Mouse (Mus musculus) adrenal gland, adult (tissue): ENCODE measurements around the gene Miox.

Experiments
- DNase-seq, 2 experiments: peaks; one replicate each; pipeline ENCODE4 v3.0.0; 2022 to 2023; ENCODE audit warnings: low spot score in 1 of 2; ENCODE audit not compliant: inconsistent age in 2 of 2

Miox gene

DNA sequence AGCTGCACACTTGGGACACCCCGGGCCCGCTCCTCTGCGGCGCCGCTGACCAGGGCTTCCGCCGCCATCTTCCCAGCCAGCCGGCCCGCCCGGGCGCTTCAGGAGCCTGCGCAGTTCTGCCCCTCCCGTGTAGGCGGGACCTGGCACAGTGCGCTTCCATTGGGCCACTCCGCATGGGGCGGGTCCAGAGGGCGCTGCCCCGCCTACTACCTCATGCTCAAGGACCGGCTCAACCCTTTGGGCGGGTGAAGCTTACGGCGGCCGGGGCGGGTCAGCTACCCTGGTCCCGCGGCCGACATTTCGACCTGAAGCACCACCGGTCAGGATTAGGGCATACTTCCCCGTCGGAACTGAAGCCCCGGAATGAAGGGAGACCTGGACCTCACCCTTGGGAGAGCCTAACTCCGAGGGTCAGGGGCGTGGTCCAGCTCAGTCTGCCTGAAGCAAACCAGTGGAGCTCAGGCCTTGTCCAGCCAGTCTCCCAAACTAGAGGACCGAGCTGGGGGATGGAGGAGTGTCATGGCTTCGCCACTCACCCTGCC, 18.9 kb upstream of the Miox start, which contains the start of gene Sbf1:
Gene Sbf1 (minus strand): TSS at position 122 of the 542 bp plus-strand sequence.
- peak; percentile 99 for DNase-seq

DNA sequence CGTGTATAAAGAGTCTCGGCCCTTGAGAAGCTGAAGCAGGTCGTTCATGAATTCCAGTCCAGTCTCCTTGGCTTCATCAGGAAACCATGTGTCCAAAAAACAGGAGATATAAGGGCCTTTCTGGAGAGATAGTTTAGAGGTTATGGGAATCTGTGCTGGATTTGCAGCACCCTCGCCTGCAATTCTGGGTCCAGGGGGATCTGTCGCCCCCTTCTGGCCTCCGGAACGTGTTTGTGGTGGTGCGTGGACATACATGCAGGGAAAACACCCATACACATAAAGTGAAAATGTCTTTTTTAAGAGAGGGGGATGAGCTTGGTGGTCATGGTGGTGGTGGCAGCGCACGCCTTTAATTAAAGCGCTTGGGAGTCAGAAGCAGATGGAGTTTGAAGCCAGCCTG, 18.1 kb upstream of the Miox start:
- DNase-seq, result peak; percentile 23 to 50

DNA sequence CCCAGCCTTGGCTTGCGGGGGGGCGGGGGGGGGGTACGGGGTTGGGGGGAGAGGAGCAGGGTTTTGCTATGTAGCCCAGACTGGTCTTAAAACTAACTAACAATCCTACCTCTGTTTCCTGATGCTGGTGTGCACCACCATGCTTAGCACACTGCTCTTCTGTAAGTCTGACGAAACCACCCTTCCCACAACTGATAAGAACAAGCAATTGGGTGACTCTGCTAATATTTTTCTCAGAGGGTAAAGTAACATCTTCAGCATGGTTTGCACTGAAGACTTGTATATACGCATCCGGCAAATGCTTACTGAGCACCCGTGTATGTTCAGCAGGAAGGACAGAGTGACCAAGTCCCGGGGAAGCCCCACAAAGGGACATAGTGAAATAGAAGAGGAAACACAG, 12.9 kb upstream of the Miox start:
- no peak for DNase-seq

DNA sequence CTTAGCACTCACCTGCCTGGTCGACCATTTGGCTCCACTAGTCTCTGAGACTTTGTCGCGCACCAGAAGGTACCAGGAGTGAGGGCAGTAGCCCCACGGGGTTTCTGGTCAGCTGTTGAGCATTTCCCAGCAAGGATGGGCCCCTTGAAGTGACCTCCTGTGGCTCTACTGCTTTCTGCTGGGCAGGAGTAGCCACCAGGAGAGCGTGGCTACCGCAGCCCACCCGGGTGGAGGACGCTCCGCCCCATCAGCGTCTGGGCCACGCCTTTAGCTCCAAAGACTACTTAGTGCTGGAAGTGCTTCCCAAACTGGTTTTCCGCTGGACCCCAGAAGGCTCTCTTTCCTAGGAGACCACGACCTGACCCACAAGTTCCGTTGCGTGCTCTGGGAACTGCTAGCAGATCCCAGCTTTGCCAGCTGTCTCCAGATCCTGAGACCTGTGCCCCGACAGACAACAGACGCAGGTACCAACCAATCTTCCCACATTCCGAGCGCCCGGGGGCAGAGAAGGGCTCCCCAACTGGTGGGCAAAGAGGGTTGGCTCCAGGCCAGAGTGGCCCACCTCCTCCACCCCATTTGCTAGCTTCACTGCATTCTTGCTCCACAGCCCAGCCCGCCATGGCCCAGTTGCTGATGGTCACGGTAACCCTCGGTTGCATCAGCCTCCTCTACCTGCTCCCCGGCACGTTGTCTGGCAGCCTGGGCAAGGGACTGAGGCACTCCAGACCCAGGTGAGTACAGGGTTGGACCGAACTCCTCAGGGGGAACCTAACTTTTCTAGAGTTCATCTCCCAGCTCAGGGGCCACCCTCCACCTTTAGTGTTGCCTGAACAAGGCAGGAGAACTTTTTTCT, 11.3 kb upstream of the Miox start, which contains the start of gene Adm2:
Gene Adm2 (plus strand): TSS at position 51 of the 853 bp plus-strand sequence.
- DNase-seq, result no peak

DNA sequence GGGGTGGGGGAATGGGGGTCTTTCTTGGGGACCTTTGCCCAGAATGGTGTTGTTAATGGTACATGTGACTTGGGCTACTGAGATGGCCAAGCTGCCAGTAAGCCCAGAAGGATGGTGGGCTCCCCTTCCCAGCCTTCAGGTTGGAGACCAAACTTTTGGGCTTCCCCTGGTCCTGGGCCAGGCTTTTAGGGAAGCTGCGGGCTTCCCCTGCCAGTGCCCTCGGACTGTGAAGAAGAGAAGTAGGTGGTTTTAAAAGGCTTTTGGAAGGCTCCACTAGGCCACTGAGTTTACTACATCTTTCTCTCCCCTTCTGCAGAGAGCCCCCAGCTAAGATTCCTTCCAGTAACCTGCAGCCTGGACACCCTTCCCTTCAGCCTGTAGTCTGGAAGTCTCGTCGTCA, 10.5 kb upstream of the Miox start:
- DNase-seq, result no peak

DNA sequence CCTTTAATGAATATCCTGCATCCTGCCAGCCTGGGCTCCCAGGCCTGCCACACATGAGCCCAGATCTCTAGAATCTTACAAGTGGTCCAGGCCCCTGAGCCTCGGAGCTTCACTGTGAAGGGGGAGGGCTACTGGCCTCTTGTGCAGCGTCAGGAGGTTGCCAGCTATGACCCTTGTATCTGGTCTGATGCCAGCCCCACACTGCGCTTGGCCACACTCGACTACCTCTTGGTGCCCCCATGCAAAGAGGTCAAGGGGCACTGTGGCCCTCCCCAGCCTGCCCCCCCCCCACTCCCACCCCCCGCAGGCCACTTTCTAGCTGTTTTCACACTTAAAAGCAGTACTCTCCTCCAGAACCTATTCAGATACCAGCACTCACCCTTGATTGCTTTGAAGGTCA, 7.8 kb upstream of the Miox start:
- no peak for DNase-seq

DNA sequence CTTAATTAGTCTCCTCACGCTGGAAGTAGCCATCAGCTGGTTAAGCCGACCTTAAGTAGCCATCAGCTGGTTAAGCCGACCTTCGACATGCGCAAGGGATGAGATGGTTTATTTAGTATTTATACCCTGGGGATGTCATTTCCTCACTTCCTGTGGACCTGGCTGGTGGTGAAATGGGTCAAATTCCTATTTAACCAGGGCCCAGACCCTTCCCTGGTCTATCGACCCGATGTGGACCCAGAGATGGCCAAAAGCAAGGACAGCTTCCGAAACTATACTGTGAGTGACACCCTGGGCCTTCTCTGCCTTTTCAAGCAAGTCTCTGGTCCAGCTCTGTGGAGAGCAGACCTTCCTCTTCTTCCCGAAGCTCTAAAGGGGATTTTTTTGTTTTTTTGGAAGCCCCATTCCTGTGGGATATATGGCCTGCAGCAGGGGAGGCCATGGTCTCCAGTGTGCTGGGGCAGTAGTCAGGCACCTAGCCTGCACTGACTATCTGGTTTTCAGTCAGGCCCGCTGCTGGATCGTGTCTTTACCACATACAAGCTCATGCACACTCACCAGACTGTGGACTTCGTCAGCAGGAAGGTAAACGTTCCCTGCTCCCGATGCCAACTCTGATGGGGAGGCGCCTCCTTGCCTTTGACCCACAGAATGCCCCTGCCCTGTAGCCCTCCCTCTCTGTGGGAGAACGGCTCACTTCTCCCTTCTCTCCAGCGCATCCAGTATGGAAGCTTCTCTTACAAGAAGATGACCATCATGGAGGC, 758 bp downstream of the Miox start:
- no peak for DNase-seq

DNA sequence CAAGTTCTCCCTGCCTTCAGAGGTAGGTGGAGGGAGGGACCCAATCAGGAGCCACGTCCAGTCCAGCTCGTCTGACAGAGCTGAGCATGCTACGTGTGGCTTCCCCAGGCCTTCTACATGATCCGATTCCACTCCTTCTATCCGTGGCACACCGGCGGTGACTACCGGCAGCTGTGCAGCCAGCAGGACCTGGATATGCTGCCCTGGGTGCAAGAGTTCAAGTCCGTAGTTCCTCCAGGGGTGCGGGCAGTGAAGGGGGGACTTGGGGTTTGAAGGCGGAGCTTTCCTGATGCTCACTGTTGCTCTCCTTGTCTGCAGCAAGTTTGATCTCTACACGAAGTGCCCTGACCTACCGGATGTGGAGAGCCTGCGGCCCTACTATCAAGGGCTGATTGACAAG, 2.2 kb downstream of the Miox start:
- DNase-seq, result no peak

DNA sequence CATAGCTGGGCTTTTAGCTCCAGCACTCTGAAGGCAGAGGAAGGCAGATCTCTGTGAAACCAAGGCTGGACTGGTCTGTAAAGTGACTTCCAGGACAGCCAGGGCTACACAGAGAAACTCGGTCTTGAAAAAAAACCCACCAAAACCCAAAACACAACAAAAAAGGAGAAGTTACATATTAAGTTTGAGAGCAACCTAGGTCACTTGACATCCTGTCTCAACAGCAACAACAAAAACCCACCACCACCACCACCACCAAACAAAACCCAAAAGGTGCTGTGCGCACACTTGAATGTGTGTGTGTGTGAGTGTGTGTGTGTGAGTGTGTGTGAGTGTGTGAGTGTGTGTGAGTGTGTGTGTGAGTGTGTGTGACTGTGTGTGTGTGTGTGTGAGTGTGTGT, 5.5 kb downstream of the Miox start:
- no peak for DNase-seq

DNA sequence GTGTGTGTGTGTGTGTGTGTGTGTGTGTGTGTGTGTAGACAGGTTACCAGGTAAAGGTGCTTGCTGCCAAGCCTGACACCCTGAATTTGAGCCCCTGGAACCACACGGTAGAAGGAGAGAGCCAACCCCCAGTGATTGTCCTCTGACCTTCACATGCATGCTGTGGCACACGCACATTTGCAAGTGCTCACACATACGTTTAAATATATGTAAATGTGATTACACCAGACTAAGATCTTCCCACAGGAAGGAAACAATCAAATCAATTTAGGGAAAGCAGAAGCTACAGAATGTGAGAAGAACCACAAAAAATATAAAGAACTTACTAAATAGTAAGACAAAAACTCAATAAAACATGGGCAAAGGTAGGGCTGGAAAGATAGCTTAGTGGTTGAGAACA, 5.9 kb downstream of the Miox start:
- DNase-seq, result no peak

DNA sequence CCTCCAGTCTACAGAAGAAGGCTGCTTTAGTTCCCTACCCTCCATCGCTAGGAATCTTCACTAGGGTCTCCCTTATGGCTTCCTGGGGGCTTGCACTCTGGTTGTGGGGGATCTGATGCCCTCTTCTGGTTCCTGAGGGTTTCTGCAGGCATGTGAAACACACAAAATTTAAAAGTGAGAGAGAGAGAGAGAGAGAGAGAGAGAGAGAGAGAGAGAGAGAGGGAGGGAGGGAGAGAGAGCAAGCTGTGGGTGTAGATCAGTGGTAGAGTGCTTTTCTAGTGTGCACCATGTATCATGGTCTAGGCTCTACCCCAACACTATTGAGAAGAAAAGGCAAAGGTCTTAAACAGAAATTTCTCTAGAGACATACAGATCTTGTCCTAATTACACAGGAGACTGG, 7.5 kb downstream of the Miox start:
- DNase-seq, result no peak

DNA sequence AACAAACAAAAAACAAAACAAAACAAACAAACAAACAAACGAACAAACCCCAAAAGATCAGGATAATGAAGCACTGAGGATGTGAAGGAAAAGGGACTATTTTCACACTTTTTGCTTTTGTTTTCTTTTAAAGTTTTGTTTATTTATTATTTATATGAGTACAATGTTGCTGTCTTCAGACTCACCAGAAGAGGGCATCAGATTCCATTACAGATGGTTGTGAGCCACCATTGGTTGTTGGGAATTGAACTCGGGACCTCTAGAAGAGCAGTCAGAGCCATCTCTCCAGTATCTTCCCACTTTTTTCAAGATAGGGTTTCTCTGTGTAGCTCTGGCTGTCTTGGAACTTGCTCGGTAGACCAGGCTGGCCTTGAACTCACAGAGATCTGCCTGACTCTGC, 9.1 kb downstream of the Miox start:
- no peak for DNase-seq

DNA sequence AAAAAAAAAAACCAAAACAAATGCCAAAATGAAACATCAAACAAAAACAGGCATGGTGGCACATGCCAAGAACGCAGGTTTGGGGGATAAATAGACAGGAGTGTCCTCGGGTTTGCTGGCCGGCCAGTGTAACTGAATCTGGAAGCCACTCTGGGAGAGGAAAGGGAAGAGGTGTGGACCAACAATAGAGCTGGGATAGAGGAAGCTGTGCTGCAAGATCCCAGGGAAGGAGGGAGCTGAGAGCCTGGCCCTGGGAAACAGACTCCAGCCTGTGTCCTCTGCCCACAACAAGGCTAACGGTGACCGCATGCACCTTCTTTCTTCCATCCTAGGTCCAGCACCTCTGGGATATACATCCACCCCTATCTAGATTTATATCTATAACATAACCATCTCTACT, 16.2 kb downstream of the Miox start:
- no peak for DNase-seq

DNA sequence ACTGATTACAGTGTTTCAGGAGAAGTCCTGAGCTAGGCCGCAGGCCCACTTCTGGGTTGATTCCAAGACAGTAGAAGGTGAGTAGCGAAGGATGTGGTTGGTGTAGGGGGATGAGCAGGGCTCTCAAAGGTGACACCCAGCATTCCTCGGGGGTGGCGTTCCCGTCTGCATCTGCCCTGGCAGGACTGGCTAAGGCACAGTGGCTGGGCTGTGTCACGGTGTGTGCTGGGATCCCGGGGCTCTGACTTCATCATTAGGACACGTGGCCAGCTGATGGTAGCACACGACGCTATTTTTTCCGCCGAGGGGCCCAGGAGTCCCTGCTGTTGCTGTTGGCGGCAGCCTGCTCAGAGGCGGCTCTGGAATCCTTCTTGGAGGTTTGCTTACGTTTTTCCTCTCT, 17.1 kb downstream of the Miox start:
- no peak for DNase-seq

DNA sequence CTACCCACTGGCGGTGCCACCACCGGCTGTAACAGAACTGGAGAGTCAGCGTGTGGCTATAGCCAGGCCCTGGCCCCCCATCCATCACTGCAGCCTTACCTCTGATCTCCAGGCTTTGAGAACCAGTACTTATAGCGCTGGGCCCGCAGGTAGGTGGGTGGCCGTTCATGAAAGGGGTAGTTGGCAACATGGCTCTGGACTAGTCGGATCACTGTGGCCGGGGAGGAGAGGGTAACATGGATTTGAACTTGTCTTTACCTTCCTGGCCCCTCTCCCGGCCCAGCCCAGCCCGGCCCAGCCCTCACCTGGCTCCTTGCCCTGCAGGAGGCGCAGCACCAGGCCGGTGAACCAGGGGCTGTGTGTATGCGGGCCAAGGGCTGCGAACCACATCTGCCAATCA, 17.9 kb downstream of the Miox start:
- DNase-seq, result no peak

DNA sequence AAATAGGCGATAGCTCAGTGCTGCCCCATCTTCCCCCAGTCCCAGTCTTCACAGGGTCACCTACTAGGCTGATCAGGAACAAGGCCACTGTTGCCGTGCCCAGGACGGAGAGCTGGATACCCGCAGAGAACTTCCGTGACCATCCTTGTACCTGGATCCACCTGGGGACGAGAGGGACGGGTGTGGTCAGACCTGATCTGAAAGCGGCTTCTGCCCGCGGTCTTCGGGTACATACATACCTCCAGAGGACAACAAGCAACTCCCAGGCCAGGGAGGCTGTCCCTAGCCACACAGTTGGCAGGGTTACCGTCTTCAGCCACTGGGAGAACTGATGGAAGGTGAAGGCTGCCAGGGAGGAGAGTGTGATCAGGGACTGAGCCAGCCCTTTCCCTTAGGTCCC, 18.6 kb downstream of the Miox start:
- peak in 1 of 2 experiments; percentile 26 for DNase-seq

DNA sequence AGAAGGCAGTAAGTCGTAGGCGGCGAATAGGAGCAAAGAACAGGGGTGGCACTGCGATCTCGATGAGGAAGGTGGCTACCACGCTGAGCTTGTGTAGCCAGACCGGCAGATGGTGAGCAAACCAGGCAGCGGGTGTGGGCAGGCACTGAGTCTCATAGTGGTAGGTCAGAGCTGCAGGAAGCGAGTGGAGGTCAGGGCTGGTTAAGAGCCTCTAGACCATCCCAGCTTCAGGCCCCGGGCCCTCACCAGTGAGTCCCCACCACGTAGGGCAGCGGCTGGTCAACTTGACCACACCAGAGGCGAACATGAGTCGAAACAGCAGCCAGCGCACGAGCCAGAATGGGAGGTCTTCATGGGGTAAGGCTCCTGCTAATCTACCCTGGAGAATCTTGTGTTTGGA, 19.6 kb downstream of the Miox start:
- peak in 1 of 2 experiments; percentile 26 for DNase-seq

DNA sequence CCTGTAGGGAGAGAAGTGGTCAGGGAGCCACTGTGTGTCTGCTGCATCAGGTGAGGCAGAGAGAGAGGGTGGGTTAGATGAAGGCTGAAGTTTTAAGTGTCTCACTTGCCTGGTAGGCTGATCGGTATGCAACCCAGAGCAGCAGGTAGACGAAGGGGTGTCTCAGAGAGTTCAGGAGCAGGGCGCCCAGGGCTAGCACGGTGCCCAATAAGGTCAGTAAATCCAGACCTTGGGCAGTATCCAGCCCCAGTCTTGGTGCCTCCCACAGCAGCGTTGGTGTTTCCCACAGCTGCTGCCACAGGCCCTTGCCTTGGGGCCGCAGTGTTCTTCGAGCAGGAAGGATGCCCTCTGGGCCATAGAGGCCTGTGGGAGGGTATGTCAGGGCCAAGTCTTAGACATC, 20.3 kb downstream of the Miox start:
- no peak for DNase-seq

DNA sequence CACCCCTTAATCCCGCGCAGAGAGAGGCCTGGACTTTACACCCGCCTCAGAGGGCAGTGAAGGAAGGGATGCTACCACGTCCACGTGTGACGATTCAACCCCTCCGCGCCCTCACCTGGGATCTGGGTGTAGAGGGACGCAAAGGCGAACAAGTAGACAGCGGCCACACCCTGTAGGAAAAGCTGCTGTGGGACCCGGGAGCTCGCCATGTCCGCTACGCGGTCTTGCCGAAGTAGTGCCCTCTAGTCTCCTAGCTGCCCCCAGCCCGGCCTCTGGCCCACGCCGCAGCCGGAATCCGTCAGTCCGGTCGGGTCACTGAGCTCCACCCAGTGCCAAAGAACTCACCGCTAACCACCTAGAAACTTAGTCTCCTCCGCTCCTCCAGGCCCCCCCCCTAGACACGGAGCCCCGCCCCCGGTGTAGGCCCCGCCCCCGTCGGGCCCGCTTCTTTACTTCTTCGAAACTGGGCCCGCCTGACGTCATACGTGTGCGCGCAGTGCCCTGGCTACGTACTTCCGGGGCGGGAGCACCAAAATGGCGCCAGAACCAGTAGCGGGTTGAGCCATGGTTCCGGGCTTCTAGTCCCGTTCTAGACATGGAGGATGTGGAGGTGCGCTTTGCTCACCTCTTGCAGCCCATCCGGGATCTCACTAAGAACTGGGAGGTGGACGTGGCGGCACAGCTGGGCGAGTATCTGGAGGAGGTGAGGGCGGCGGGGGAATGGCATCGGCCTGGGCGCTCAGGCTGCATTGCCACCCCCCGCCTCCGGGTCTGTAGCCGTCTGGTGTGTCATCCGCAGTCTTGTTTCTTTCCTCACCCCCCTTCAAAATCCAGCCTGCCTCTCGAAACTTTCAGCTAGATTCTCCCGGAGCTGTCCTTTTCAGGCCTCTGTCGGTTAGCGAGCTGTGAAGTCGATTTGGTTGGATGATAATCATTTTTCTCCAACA, 21.3 kb downstream of the Miox start, which contains the start of the genes Lmf2 and Ncaph2:
Gene Lmf2 (minus strand): TSS at position 419 of the 947 bp plus-strand sequence.
Gene Ncaph2 (plus strand): TSS at position 479 of the 947 bp plus-strand sequence.
- peak; percentile 95 to 98 for DNase-seq

DNA sequence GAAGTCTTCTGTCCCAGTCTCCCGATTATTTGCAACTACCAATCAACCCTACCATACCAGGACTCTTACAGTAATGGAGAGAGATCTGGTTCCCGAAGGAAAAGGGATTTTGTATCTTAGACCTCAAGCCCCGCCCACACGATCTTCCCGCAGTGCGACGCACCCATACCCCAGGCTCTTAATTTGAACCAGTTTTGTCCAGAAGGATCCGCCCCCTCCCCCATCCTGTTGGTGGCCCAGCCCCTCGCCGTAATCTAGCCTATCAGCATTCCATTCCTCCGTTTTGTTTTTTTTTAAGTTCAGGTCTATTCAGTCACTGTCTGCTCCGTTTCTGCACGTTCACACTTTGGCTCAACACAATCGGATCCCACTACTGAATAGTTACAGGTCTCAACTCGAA, 22.2 kb downstream of the Miox start:
- DNase-seq, result peak; percentile 61 to 81

DNA sequence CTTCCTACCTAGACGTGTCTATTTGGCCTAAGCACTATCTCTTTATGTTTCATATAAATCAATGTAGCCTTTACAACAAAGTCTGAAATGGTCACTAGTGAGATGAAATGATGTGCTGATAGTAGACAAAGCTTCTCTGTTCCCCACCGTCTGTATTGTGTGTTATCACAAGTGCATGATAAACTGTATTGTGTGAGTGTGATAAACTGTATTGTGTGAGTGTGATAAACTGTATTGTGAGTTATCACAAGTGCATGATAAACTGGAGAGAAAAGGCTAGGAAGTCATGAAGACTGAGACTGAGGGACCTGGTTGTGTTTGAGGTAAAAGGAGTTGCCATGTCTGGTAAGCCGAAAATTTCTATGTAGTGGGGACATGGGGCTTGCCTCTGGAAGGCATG, 24.6 kb downstream of the Miox start:
- DNase-seq, result no peak
